Comparison of ENCODE assay signal across 20 mouse cellular contexts in the genomic region with DNA sequence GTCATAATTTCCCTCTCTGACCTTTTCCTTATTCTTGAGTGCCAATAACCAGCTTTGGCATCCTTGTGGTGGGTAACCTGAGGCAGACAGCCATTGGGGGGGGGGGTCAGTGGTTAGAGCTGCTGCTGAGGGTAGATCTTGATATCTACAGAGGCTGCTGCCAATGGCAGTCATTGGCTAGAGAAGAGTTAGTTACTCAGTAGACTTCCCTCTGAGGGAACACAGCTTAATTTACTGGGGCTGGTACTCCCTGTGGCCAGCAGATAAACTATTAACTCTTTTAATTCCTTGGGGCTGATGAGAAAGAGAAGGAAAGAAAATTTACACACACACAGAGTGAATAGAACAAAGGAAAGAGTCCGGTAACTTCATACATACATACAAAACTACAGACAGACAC. TPM values are rescaled to one million over a fixed set of nuclear protein-coding genes. Genes with fewer than 3 reads are reported as not detected.
DNase-seq lines count a peak whose midpoint lies in the region; ATAC-seq and TF ChIP-seq lines count a peak whose summit lies in the region.
"Had no signal": no experiment of that assay in that cellular context is flagged by ENCODE, and none has a peak within 500 bp of the region (broad histone marks: within the 10 kb centered on the region; RNA-seq: fewer than 3 reads in every experiment).

No protein-coding gene starts in this region.

- H3K79me2 ChIP-seq in MEL (ENCODE audit: control insufficient read depth, insufficient read depth, low read length, poor library complexity), result no peaks in the 10 kb centered on the region

- no peak overlapping the region for H3K9ac ChIP-seq in MEL (ENCODE audit: control insufficient read depth, low read depth, low read length, poor library complexity, severe bottlenecking)
- H3K9ac ChIP-seq in embryonic facial prominence, embryonic 14.5 days (ENCODE audit: low read depth, low read length), result no peak overlapping the region
- no peak overlapping the region for H3K9ac ChIP-seq in liver, embryonic 16.5 days (ENCODE audit: low read depth, low read length)
- H3K9ac ChIP-seq: forebrain, embryonic 13.5 days; hindbrain, embryonic 15.5 days had no signal

- no peak for DNase-seq in left cerebral cortex, adult 2 months (ENCODE audit: extremely low spot score in 1 of 2, low spot score in 2 of 2)
- no peak for DNase-seq in left cerebral cortex, postnatal 14 days (ENCODE audit: low spot score in 2 of 2)
- DNase-seq in MEL (ENCODE audit: low read depth, low spot score), result peak; percentile 51
- DNase-seq in embryonic facial prominence, embryonic 14.5 days (ENCODE audit: low spot score), result no peak
- DNase-seq in adrenal gland, postnatal 10 days, result no peak
- DNase-seq: adrenal gland, postnatal 36 days; cerebellum, adult 9-11 months had no signal

- H3K27me3 ChIP-seq in MEL (ENCODE audit: control insufficient read depth in 1 of 2, insufficient read depth in 2 of 2, low read length in 2 of 2), result peaks cover 0 to 2% of the 10 kb centered on the region in 2 experiments; a peak in 1 of 4 replicates
- no peaks in the 10 kb centered on the region for H3K27me3 ChIP-seq in embryonic facial prominence, embryonic 14.5 days (replicated peaks; ENCODE audit: control insufficient read depth, insufficient read depth, low read length)
- H3K27me3 ChIP-seq in liver, embryonic 16.5 days (ENCODE audit: control insufficient read depth, insufficient read depth, low read depth, low read length), result no peaks in the 10 kb centered on the region
- H3K27me3 ChIP-seq: forebrain, embryonic 13.5 days; hindbrain, embryonic 15.5 days had no signal

- no peak for ATAC-seq in embryonic facial prominence, embryonic 14.5 days (ENCODE audit: low read depth)
- ATAC-seq in liver, embryonic 16.5 days (ENCODE audit: low read depth), result peak; percentile 69
- no peak for ATAC-seq in erythroblast, adult 5-6 weeks (replicated peaks; ENCODE audit: low FRiP score, poor library complexity, severe bottlenecking)
- ATAC-seq: activated CD4-positive, CD25-positive, alpha-beta regulatory T cell, adult 4 months; forebrain, embryonic 13.5 days; intestine, postnatal 0 days had no signal

- intact Hi-C loops in left cerebral cortex, adult 2 months (cut with DNase I), result loop anchor here (1.0 kb wide), 1 partner anchor 18 kb away; no protein-coding TSS in a partner anchor
- intact Hi-C loops in left cerebral cortex, postnatal 14 days (cut with DNase I), result no loop called here

- 100% methylated on average over 1 of the region's 1 CpGs for WGBS in embryonic facial prominence, embryonic 14.5 days
- 69% methylated on average over 1 of the region's 1 CpGs for WGBS in liver, embryonic 16.5 days (ENCODE audit: insufficient replicate concordance)

- H3K4me2 ChIP-seq in embryonic facial prominence, embryonic 14.5 days (ENCODE audit: low read depth, low read length), result no peak overlapping the region
- H3K4me2 ChIP-seq in liver, embryonic 16.5 days (ENCODE audit: low read depth, low read length), result no peak overlapping the region
- H3K4me2 ChIP-seq: forebrain, embryonic 13.5 days; hindbrain, embryonic 15.5 days had no signal

- TF ChIP-seq CTCF in left cerebral cortex, adult 2 months (IDR thresholded peaks at IDR 0.05), result no peak
- no peak for TF ChIP-seq CTCF in MEL (IDR thresholded peaks at IDR 0.05 in 2 of 3, conservative IDR thresholded peaks at IDR 0.05 in 1 of 3; ENCODE audit: control insufficient read depth in 1 of 3, insufficient read depth in 1 of 3, low read depth in 2 of 3, low read length in 3 of 3, poor library complexity in 1 of 3, severe bottlenecking in 1 of 3)

- no peak for TF ChIP-seq RAD21 in MEL (IDR thresholded peaks at IDR 0.05; ENCODE audit: low read depth, low read length)

- H3K4me1 ChIP-seq in MEL (ENCODE audit: control insufficient read depth in 1 of 2, insufficient read depth in 2 of 2, low read length in 2 of 2), result peaks cover 0 to 6% of the 10 kb centered on the region in 2 experiments; a peak in 3 of 4 replicates
- H3K4me1 ChIP-seq in embryonic facial prominence, embryonic 14.5 days (ENCODE audit: control insufficient read depth, insufficient read depth, low read length), result peaks cover 8% of the 10 kb centered on the region; the same call in 1 of the 2 replicates
- peaks cover 12% of the 10 kb centered on the region for H3K4me1 ChIP-seq in liver, embryonic 16.5 days (ENCODE audit: control insufficient read depth, low read depth, low read length)
- H3K4me1 ChIP-seq: forebrain, embryonic 13.5 days; hindbrain, embryonic 15.5 days had no signal

- no peaks in the 10 kb centered on the region for H3K9me3 ChIP-seq in MEL (replicated peaks; ENCODE audit: insufficient read depth, low read length)
- no peaks in the 10 kb centered on the region for H3K9me3 ChIP-seq in embryonic facial prominence, embryonic 14.5 days (ENCODE audit: control insufficient read depth, low read length)
- no peaks in the 10 kb centered on the region for H3K9me3 ChIP-seq in liver, embryonic 16.5 days (replicated peaks; ENCODE audit: control insufficient read depth, low read length)
- H3K9me3 ChIP-seq: forebrain, embryonic 13.5 days; hindbrain, embryonic 15.5 days; midbrain, embryonic 10.5 days had no signal

- TF ChIP-seq EP300 in MEL (IDR thresholded peaks at IDR 0.05; ENCODE audit: low read depth in 1 of 2, low read length in 2 of 2), result peak; percentile 49 to 51

- peaks cover 0 to 4% of the 10 kb centered on the region in 2 experiments; a peak in 2 of 4 replicates for H3K36me3 ChIP-seq in MEL (ENCODE audit: control insufficient read depth in 1 of 2, insufficient read depth in 2 of 2, low read length in 2 of 2)
- H3K36me3 ChIP-seq in embryonic facial prominence, embryonic 14.5 days (ENCODE audit: control insufficient read depth, insufficient read depth, low read length), result no peaks in the 10 kb centered on the region
- no peaks in the 10 kb centered on the region for H3K36me3 ChIP-seq in liver, embryonic 16.5 days (ENCODE audit: control insufficient read depth, insufficient read depth)
- H3K36me3 ChIP-seq: hindbrain, embryonic 15.5 days; midbrain, embryonic 10.5 days had no signal

- no peak for TF ChIP-seq POLR2A in MEL (IDR thresholded peaks at IDR 0.05; ENCODE audit: control insufficient read depth in 1 of 2, insufficient read depth in 1 of 2, low read depth in 1 of 2, low read length in 2 of 2, poor library complexity in 1 of 2)

- H3K4me3 ChIP-seq in left cerebral cortex, adult 2 months, result no peak overlapping the region
- H3K4me3 ChIP-seq in MEL (ENCODE audit: control insufficient read depth in 1 of 2, insufficient read depth in 1 of 2, low read depth in 2 of 2, low read length in 2 of 2), result no peak overlapping the region
- no peak overlapping the region for H3K4me3 ChIP-seq in embryonic facial prominence, embryonic 14.5 days (ENCODE audit: low read depth, low read length)
- no peak overlapping the region for H3K4me3 ChIP-seq in liver, embryonic 16.5 days (ENCODE audit: low read depth, low read length)
- H3K4me3 ChIP-seq: forebrain, embryonic 13.5 days; hindbrain, embryonic 15.5 days; midbrain, embryonic 10.5 days had no signal

- H3K27ac ChIP-seq in left cerebral cortex, adult 2 months, result peak overlapping the region; percentile 11; the same call in 1 of the 2 replicates
- H3K27ac ChIP-seq in MEL (ENCODE audit: control insufficient read depth, low read depth, low read length), result no peak overlapping the region
- peak overlapping the region; percentile 22; the same call in 1 of the 2 replicates for H3K27ac ChIP-seq in embryonic facial prominence, embryonic 14.5 days (replicated peaks; ENCODE audit: low read depth, low read length)
- no peak overlapping the region for H3K27ac ChIP-seq in liver, embryonic 16.5 days (ENCODE audit: low read length)
- H3K27ac ChIP-seq: forebrain, embryonic 13.5 days; hindbrain, embryonic 15.5 days; midbrain, embryonic 10.5 days had no signal

RNA-seq across cellular contexts. Expression of gene Spata31d1b, which starts 7.4 kb away (rescaled TPM):
- total RNA-seq in left cerebral cortex, adult 2 months (2021), result under 1 TPM in 1 of 2 experiments, not detected in 1; 0.09 TPM
- not detected for total RNA-seq in left cerebral cortex, postnatal 14 days (2021)
- total RNA-seq in MEL (2012; rRNA removed), result not detected in 2 replicates
- polyA plus RNA-seq in MEL (2012; ENCODE audit: insufficient read depth in 1 of 2, insufficient read length in 2 of 2, low read depth in 1 of 2, low replicate concordance in 2 of 2, missing spikeins in 1 of 2), result not detected
- polyA plus RNA-seq in embryonic facial prominence, embryonic 14.5 days (2014; fragmentation: Nextera tagmentation; extraction: Ambion mirVana), result 0.04 and 0.06 TPM in 2 replicates
- polyA plus RNA-seq in liver, embryonic 16.5 days (2015; fragmentation: Nextera tagmentation; extraction: Ambion mirVana), result not detected in 2 replicates
- total RNA-seq in erythroblast, adult 5-6 weeks (2015; ENCODE audit: low replicate concordance), result not detected in 2 replicates
- not detected in 2 replicates for total RNA-seq in erythroblast, adult 5-6 weeks (2017; ENCODE audit: low replicate concordance)
- total RNA-seq in adrenal gland, postnatal 10 days (2021), result not detected
- total RNA-seq: adrenal gland, postnatal 36 days; heart, postnatal 25 days; left cerebral cortex, postnatal 36 days had no signal
- polyA plus RNA-seq: activated CD4-positive, CD25-positive, alpha-beta regulatory T cell, adult 4 months; embryonic facial prominence, embryonic 11.5 days; forebrain, embryonic 13.5 days; hindbrain, embryonic 15.5 days; intestine, postnatal 0 days; midbrain, embryonic 10.5 days; spleen, adult 2 months; urinary bladder, adult 2 months had no signal

RNA-seq across cellular contexts. Expression of gene Spata31d1a, which starts 9.3 kb away (rescaled TPM):
- total RNA-seq in left cerebral cortex, adult 2 months (2021), result under 1 TPM; 0.18 to 0.26 TPM
- total RNA-seq in left cerebral cortex, postnatal 14 days (2021), result under 1 TPM; 0.13 to 0.18 TPM
- total RNA-seq in MEL (2012; rRNA removed), result not detected in 2 replicates
- under 1 TPM in 1 of 2 experiments, not detected in 1; 0.03 TPM for polyA plus RNA-seq in MEL (2012; ENCODE audit: insufficient read depth in 1 of 2, insufficient read length in 2 of 2, low read depth in 1 of 2, low replicate concordance in 2 of 2, missing spikeins in 1 of 2)
- 0.22 TPM in 1 of 2 replicates, not detected in the other for polyA plus RNA-seq in embryonic facial prominence, embryonic 14.5 days (2014; fragmentation: Nextera tagmentation; extraction: Ambion mirVana)
- 0.12 TPM in 1 of 2 replicates, not detected in the other for polyA plus RNA-seq in liver, embryonic 16.5 days (2015; fragmentation: Nextera tagmentation; extraction: Ambion mirVana)
- total RNA-seq in erythroblast, adult 5-6 weeks (2015; ENCODE audit: low replicate concordance), result not detected in 2 replicates
- total RNA-seq in erythroblast, adult 5-6 weeks (2017; ENCODE audit: low replicate concordance), result not detected in 2 replicates
- total RNA-seq in adrenal gland, postnatal 10 days (2021), result not detected
- total RNA-seq: adrenal gland, postnatal 36 days; heart, postnatal 25 days had no signal
- polyA plus RNA-seq: activated CD4-positive, CD25-positive, alpha-beta regulatory T cell, adult 4 months; embryonic facial prominence, embryonic 11.5 days; hindbrain, embryonic 15.5 days; intestine, postnatal 0 days; spleen, adult 2 months; urinary bladder, adult 2 months had no signal

RNA-seq across cellular contexts. Expression of gene Spata31d1d, which starts 12.1 kb away (rescaled TPM):
- not detected for total RNA-seq in left cerebral cortex, adult 2 months (2021)
- total RNA-seq in left cerebral cortex, postnatal 14 days (2021), result under 1 TPM in 1 of 2 experiments, not detected in 1; 0.08 TPM
- total RNA-seq in MEL (2012; rRNA removed), result not detected in 2 replicates
- not detected for polyA plus RNA-seq in MEL (2012; ENCODE audit: insufficient read depth in 1 of 2, insufficient read length in 2 of 2, low read depth in 1 of 2, low replicate concordance in 2 of 2, missing spikeins in 1 of 2)
- not detected in 2 replicates for polyA plus RNA-seq in embryonic facial prominence, embryonic 14.5 days (2014; fragmentation: Nextera tagmentation; extraction: Ambion mirVana)
- polyA plus RNA-seq in liver, embryonic 16.5 days (2015; fragmentation: Nextera tagmentation; extraction: Ambion mirVana), result 0.02 TPM in 1 of 2 replicates, not detected in the other
- not detected in 2 replicates for total RNA-seq in erythroblast, adult 5-6 weeks (2015; ENCODE audit: low replicate concordance)
- 0.26 TPM in 1 of 2 replicates, not detected in the other for total RNA-seq in erythroblast, adult 5-6 weeks (2017; ENCODE audit: low replicate concordance)
- not detected for total RNA-seq in adrenal gland, postnatal 10 days (2021)
- total RNA-seq: adrenal gland, postnatal 36 days; heart, postnatal 25 days; layer of hippocampus, postnatal 10 days; left cerebral cortex, postnatal 36 days had no signal
- polyA plus RNA-seq: activated CD4-positive, CD25-positive, alpha-beta regulatory T cell, adult 4 months; embryonic facial prominence, embryonic 11.5 days; forebrain, embryonic 13.5 days; hindbrain, embryonic 15.5 days; intestine, postnatal 0 days; midbrain, embryonic 10.5 days; spleen, adult 2 months; urinary bladder, adult 2 months had no signal

RNA-seq across cellular contexts. Expression of gene 4921517D22Rik, which starts 25.6 kb away (rescaled TPM):
- total RNA-seq in left cerebral cortex, adult 2 months (2021), result not detected
- not detected for total RNA-seq in left cerebral cortex, postnatal 14 days (2021)
- not detected in 2 replicates for total RNA-seq in MEL (2012; rRNA removed)
- polyA plus RNA-seq in MEL (2012; ENCODE audit: insufficient read depth in 1 of 2, insufficient read length in 2 of 2, low read depth in 1 of 2, low replicate concordance in 2 of 2, missing spikeins in 1 of 2), result not detected
- polyA plus RNA-seq in embryonic facial prominence, embryonic 14.5 days (2014; fragmentation: Nextera tagmentation; extraction: Ambion mirVana), result not detected in 2 replicates
- not detected in 2 replicates for polyA plus RNA-seq in liver, embryonic 16.5 days (2015; fragmentation: Nextera tagmentation; extraction: Ambion mirVana)
- not detected in 2 replicates for total RNA-seq in erythroblast, adult 5-6 weeks (2015; ENCODE audit: low replicate concordance)
- not detected in 2 replicates for total RNA-seq in erythroblast, adult 5-6 weeks (2017; ENCODE audit: low replicate concordance)
- total RNA-seq in adrenal gland, postnatal 10 days (2021), result not detected
- total RNA-seq: adrenal gland, postnatal 36 days; heart, postnatal 25 days; layer of hippocampus, postnatal 10 days; left cerebral cortex, postnatal 36 days had no signal
- polyA plus RNA-seq: embryonic facial prominence, embryonic 11.5 days; forebrain, embryonic 13.5 days; hindbrain, embryonic 15.5 days; intestine, postnatal 0 days; midbrain, embryonic 10.5 days; spleen, adult 2 months; urinary bladder, adult 2 months had no signal

RNA-seq across cellular contexts. Expression of gene 1700014D04Rik, which starts 27.1 kb away (rescaled TPM):
- 1 to 10 TPM; 1.8 to 2.5 TPM for total RNA-seq in left cerebral cortex, adult 2 months (2021)
- 1 to 10 TPM; 1.0 to 1.1 TPM for total RNA-seq in left cerebral cortex, postnatal 14 days (2021)
- not detected in 2 replicates for total RNA-seq in MEL (2012; rRNA removed)
- under 1 TPM in 1 of 2 experiments, not detected in 1; 0.06 TPM for polyA plus RNA-seq in MEL (2012; ENCODE audit: insufficient read depth in 1 of 2, insufficient read length in 2 of 2, low read depth in 1 of 2, low replicate concordance in 2 of 2, missing spikeins in 1 of 2)
- not detected in 2 replicates for polyA plus RNA-seq in embryonic facial prominence, embryonic 14.5 days (2014; fragmentation: Nextera tagmentation; extraction: Ambion mirVana)
- not detected in 2 replicates for polyA plus RNA-seq in liver, embryonic 16.5 days (2015; fragmentation: Nextera tagmentation; extraction: Ambion mirVana)
- 0.77 TPM in 1 of 2 replicates, not detected in the other for total RNA-seq in erythroblast, adult 5-6 weeks (2015; ENCODE audit: low replicate concordance)
- total RNA-seq in erythroblast, adult 5-6 weeks (2017; ENCODE audit: low replicate concordance), result 0.42 and 4.8 TPM in 2 replicates
- total RNA-seq in adrenal gland, postnatal 10 days (2021), result not detected
- total RNA-seq: heart, postnatal 25 days had no signal
- polyA plus RNA-seq: activated CD4-positive, CD25-positive, alpha-beta regulatory T cell, adult 4 months; embryonic facial prominence, embryonic 11.5 days; forebrain, embryonic 13.5 days; intestine, postnatal 0 days; urinary bladder, adult 2 months had no signal

Comparison
In these comparisons a context has a peak if more than half of its experiments do, and no peak if none do; other contexts are left out.
1. H3K27ac ChIP-seq: peak in left cerebral cortex, adult 2 months (single experiment) and embryonic facial prominence, embryonic 14.5 days (single experiment); none in MEL (single experiment) and liver, embryonic 16.5 days (single experiment).